Mouse (Mus musculus) c-Kit-positive CD71-positive TER-119-positive erythroid progenitor cells, embryonic 14.5 days (primary cell): ENCODE data around the gene Zfp652.

Experiments used
- DNase-seq: peaks from one replicate; pipeline ENCODE4 v3.0.0-alpha.2; 2013; ENCODE audit warnings: low spot score

The Zfp652 gene

DNA sequence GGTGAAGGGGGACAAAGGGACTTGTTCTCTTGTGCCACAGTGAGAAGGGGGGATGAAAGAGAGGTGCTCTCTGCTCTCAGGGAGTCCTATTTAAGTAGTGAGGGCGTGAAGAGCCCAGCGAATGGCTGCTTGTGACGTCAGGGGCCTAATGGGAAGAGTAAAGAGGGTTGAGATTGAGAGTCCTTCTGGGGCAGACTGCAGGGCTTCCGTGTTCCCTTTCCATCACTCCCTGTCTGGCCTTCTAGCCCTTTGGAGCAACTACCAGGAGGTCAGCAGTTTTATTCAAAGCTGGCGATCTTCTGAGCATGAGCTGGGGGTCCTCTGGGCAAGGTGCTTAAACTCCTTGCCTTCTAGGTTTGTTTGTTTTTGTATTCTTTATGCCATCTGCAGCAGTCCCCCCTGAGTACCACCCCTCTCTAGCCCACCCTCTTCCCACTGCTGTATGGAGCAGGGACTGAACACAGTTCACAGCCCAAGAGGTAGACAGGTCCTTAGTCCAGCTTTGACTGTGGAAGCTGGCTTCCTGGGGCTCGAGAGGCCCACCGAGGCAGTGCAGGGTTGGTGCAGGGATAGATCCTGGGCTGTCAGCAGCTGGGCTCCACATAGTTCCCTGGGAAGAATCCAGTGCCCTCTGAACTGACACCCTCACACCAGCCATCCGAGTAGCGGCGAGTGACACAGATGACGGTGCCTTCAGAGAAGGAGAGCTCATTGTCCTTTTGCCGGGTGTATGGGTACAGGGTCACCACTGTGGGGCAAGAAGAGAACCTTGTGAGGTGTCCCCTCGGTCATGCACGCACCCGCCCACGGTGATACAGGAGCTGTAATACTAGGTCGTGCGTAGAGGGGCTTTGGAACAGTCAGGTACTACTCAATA lies 119.9 kb downstream of the Zfp652 start:
- DNase-seq = no peak

DNA sequence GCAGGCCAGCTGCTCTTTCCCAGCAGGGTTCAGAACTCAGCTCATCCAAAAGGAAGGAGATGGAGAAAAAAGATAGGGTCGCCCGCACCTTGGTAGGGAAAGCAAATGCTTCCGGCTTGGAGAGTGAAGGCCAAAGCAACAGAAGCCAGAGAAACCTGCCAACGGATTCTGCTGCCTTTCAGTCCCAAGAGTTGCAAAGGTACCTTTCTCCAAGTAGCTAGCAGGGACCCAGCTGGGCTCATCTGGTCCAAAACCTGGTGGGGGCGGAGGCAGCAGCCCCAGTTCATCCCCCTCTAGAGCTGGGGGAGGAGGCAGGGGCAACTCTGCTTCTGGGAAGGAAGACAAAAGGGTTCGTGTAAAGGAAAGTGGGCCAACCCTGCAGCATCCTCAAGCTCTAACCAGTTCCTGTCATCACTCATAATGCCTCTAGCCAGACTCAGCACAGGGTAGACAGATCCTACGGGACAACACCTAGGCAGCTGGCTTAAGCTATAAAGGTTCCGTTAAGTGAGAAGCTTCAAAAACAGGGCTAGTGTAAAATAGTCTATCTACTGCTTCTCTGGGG lies 120.6 kb downstream of the Zfp652 start:
- no peak for DNase-seq

DNA sequence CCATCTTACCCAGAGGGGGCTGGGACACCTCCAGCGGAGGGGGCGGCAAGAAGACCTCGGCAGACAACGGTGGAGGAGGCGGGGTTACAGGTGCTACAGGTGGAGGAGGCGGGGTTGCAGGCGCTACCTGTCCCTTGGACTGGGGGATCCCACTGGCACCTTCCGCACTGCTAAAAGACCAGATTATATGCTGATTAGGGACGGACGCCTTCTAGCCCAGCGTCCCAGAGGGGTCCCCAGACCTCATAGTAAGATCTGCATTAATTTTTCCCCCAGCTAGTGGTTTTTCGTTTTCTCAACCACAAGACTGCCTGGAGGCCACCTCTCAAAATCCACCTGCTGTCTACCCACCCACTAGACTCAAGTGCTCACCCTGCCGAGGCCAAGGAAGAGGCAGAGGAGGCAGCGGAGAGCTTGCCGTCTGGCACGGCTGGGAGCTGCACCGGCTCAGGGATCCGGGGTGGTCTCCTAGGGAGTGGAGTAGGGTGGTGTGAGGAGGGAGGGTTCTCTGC lies 121.2 kb downstream of the Zfp652 start:
- DNase-seq = no peak

DNA sequence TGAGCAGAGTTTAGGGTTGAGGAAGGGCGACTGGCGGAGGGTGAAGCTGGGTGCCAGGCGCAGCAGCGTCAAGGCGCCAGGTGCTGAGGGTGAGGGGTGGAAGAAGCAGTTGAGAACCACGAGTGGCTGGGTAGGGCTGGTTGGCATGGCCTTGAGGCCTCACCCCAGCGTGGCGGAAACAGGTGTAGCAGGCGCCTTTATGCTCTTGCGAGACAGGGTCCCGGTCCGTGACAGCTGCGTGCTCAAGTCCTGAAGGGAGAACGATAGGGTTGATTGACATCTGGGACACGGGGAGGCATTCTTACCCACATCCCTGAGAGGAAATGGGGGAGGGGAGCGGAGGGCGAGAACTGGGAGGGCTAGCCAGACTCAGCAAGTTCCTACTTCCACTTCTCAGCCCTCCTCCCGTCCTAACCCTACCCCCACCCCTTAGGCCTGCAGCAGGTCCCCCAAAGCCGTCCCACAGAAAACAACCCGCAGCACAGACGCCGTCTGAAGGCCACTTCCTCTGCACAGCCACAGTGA lies 121.7 kb downstream of the Zfp652 start:
- no peak for DNase-seq

DNA sequence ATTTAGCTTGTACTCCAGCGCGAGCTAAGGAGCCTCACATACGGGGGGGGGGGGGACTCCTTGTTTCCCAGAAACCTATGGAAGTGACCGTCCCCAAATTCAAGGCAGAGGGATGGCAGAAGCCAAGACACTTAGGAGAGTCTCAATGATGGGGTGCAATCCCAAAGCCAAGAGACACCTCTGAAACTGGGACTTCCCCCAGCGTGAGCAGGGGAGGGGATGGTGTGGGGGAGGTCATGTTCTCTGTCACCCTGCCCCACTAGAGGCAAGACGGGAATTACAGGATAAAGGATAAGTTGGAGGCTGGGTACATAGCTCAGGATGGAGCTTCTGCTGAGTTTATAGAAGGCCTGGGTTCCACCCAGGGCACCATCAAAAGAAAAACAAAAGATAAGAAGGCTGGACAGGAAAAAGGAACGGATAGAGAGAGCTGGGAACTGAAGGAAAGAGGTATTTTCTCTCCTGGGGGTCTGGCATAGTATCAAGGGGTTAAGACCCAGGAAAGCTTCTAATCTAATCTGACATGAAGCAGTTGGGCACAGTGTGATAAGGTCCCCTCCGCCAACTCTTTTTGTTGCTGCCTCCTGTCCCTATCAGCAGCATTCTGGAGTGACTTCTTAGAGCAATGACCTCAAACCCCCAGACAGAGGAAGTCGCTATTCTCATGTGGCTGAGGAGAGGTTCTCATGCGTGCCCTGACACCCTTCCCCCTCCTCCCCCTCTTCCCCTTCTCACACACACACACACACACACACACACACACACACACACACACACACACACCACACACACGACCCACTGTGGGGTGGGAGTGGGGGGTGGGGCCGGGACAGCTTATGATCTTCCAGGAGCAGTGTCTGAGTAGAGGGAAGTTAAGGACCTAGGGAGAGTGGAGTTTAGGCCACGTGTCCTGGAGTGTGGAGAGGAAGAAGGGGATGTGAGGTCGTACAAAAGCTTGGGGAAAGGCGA lies 122.6 kb downstream of the Zfp652 start:
- peak; percentile 61 for DNase-seq

DNA sequence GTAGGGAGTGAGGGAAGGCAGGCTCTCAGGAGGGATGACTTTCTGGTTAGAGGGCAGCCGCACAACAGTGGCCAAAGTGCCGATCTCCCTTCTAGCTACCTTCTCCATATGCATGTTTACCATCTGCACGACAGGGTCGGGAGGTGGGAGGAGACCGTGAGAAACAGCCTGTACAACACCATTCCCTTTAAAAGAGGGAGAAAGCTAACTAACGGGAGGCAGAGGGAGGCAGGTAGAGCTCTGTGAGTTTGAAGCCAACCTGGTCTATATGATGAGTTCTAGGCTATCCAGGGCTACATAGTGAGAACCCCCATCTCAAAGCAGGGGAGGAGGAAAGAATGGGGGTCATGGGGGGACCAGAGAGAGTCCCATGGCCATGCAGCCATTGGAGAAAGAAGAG lies 123.4 kb downstream of the Zfp652 start:
- DNase-seq = no peak

DNA sequence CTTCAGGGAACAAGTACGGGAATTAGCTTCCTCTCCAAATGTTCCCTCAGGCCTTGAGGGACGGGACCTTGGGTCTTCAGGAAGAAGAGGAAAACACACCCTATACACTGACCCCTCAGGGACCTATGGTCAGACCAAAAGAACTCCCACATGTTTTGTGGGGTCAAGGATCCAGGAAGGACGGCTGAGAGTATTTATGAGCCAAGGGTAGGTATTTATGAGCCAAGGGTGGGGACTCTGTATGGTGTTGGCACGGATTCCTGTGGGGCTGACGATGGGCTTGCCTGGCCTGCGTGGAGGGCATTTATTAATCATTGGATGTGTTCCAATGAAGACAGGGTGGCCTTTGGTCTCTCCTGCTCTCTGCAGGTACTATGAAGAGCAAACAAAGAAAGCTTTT lies 124.0 kb downstream of the Zfp652 start:
- DNase-seq = no peak

DNA sequence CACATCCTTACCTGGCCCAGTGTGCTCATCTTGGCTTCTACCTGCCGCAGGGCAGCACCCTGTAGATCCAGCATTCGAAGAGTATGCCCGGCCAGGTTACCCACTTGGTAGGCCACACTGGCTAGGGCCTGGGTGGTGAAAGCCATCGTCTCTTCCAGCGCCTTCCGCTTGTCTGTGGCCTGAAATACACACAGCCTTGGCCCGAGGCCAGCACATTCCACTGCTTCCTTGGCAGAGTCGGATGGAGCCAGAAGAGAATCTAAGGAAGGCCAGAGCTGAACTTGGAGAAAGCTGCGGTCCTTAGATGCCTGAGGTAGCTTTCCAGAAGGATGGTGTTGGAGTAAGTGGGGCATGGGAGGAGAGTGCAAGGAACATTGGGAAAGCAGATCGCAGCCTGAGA lies 124.6 kb downstream of the Zfp652 start, which contains the start of gene Gngt2:
Gngt2 (plus strand) TSS at position 158 of the 400 bp plus-strand sequence.
- no peak for DNase-seq

DNA sequence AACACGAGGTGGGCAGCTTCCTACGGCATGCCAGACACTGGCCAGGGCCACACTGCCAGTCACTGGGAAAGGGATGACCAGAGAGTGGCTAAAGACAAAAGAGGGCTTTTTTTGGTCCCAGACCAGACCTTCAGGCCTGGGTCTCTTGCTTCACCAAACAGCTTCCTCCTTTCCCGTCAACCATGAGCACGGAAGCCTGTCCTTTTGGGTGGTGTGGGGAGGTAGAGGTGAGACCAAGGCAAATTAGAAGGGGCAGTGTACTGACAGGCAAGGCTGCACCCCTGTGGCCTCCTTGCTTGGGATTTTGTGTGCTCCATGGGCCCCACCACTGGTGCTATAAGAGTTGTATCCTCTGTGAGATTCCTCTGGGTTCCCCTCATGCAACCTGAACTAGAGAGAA lies 126.1 kb downstream of the Zfp652 start:
- DNase-seq = no peak

DNA sequence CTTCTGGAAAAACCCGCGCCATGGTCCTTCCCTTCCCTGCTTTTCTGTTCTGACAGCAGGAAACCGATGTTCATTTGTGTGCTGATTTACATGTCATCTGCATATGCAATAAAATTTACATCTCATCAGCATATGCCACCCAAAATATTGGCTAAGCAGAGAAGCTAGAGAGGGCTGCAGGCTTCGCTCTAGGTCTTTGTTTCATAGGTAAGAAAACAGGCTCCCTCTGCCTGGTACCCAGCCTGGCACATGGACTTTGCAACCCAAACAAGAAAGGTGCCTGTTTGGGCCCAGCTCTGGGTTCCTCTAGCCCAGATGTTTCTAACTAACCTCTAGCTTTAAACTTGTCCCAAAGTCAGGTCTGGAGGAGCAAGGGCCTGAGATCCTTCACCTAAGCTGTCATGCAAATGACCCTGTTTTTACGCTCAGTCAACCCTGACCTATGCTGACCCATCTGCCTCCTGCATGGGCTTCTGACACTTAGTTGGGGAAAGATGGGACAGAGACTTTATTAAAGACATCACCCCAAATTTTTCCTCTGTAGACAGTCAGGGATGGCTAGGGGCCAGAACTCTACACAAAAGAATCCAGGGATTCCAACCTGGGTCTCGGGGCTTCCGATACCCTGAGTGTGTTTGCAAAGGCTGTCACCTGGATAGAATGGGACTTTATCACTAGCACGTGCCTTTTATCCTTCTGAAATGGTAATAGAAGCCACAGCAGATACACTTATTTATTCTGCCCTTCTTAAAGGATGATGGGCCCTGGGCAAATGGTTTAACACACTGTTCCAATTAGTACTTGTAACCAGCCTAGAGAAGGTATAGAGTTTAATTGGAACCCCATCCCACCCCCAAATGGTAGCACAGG lies 126.8 kb downstream of the Zfp652 start:
- DNase-seq = no peak

DNA sequence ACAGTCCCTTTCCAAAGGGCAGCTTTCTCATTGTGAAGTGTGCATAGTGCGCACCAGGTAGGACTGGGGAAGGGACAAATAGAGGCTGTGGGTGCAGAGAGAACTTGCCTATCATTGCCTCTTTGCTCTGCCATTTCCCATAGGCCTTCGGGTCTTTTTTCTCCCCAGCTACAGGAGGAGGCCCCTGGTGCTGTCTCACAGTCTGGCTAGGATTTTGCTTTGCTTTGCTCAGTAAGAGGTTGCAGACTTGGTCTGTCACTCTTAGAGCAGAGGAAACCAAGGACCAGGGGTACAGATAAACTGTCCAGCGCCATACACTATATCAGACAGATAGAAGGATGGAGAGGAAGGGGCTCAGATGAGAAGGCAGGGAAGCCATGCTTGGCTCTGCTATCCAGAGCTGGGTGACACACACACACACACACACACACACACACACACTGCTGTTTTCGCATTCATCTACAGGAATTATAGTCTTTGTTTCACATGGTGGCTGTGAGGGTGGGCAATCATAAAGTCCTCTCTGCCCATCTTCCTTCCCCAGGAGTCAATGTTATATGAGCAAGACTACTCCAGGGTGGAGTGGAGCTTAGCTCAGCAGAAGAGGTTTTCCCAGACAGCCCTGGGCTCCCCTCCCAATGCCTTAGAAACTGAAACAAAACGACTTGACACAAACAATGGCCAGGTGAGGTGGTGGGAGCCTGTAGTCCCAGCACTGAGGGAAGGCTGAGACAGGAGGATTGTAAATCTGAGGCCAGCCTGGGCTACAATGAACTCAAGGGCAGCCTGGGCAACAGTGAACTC lies 128.4 kb downstream of the Zfp652 start:
- no peak for DNase-seq

DNA sequence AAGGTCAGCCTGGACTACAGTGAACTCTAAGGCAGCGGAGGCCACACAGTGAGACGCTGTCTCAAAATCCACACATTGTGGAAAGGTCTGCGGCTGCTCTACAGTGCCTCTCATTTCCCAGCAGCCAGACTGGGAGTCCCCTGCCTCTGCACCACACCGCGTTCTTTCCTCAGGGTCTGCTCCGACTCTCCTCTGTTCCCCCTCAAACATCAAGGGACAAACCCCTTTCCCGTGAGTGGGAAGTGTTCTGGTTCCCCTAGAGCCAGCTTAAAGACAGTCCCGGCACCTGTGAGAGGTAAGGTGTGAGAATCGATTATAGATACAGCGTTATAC lies 129.0 kb downstream of the Zfp652 start:
- no peak for DNase-seq

DNA sequence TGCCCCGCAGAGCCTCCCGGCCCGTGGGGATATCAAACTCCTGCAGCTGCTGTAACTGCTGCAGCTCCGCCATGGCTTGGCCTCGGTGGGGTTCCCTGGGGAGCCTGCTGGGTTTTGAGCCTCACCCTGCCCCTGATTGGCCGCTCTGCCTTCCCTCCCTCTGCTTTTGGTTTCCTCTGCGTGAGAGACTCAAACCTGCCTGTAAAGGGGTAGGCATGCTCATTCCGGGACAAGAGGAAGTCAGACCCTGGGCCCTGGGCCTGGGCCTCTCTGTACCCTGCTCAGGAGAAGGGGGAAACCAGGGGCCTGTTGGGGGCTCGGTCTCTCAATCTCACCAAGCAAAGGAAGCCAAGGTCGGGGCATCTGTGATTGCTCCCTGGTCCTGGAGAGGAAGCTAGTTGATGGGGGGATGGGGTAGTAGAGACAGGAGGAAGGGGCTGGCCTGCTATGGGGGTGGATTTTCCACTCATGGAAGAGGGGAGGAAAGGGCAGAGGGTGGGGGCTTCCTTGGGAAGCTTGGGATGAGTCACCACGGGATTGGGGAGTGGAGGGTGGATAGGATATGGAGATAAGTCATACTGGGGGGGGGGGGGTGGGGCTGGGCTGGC lies 129.7 kb downstream of the Zfp652 start, which contains the start of gene Abi3:
Abi3 (minus strand) TSS at position 403 of the 608 bp plus-strand sequence.
- DNase-seq = no peak

DNA sequence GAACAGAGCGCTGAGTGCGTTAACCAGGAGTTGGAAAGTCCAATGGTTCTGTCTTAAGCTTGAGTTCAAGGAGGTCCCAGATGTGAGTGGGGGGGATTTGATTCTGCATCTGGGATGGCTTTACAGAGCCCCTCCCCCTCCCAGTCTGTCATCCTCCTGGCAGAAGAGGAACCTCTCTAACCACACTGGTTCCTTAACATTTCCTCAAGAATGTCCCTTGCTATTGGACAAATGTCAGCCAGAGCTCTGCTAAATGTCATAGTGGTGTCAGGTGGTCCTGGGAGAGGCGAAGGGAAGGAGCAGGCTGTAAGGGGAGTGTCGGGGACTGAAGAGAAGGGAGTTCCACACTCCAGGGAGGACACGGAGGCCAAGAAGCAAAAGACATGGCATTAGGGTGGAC lies 130.5 kb downstream of the Zfp652 start:
- DNase-seq = no peak

DNA sequence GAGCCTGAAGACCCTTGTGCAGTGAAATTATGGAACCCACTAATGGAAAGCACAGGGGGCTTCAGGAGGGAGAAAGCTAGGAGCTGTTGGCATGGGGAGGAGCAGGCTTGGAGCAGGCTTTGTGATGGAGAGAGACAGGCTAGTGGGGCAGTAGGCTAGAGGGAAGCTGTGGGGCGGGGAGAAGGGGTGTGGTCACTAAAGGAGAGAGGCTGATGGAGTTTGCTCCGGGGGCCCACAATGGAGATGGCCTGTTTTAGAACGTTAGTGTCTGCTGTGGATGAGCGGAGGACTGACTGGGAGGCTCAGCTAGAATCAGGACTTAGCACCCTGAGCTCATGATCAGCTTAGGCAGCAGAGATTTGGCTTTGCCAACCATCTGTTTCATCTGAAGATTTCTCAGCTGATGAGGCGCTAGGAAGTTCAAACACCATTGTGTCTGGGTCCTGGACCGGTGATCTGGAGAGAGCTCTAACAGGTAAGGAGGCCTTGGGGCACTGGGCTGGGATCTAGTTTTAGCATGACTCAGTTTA lies 131.0 kb downstream of the Zfp652 start:
- DNase-seq = no peak

DNA sequence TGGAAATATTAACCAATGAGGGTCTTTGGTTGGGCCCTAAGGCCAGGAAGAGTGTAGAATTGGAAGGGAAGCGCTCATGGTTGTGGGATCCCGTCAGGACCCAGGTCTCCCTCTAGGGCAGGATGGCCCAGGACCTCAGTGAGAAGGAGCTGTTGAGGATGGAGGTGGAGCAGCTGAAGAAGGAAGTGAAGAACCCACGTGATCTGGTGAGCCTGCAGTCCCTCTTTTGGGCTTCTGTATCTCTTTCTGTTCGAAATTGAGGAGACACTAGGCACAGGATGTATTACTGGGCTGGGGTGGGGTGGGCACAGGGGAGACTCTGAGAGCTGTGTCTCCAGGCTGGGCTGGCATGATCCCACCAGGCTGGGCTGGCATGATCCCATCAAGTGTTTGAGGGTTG lies 132.5 kb downstream of the Zfp652 start:
- no peak for DNase-seq

DNA sequence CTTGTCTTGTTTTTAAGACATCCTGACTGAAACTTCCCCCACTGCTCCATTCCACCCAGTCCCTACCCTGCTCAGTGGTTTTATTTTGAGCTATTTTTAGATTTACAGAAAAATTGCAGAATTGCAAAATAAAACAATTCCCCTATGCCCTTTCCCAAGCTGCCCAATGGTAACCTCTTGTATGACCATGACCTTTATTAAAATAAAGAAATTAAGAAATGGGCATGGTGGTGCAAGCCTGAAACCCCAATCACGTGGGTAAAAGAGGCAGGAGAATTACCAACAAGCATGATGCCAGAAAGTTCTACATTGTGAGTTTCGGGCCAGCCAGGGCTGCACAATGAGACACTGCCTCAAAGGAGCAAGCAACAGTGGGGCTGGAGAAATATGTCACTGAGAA lies 138.4 kb downstream of the Zfp652 start:
- DNase-seq = no peak

DNA sequence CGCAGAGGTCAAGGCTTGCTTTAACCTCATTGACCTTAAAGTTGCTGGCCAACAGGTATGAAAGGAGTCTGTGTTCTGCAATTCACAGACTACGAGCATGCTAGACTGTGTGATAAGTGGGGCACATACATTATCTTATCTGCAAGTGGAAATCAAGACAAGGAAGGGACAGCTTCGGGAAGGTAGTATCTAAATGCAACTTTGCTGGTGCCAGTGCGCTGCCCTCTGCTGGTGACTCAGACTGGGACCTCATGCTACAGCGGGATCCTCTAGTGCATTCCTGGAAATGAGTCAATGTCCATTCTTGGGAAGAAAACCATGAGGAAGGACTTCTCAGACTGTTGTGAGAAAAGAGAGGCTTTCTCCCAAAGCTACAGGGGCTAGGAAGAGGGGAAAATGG lies 141.2 kb downstream of the Zfp652 start:
- peak; percentile 39 for DNase-seq

DNA sequence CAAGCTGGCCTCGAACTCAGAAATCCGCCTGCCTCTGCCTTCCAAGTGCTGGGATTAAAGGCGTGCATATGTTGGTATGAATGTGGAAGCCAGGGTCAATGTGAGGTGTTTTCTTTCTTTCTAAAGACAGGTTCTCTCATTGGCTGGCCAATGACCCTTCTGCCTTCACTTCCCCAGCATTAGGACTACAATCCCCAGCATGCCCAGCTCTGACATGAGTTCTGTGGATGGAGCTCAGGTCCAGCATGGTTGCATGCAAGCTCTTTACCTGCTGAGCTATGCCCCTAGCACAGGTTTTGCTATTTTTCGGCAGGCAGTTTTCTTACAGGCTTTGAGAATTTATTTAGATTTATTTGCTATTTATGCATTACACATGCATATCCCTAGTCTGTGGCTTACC lies 144.8 kb downstream of the Zfp652 start:
- DNase-seq = no peak
